Mouse (Mus musculus) lung, postnatal 25 days (tissue): ENCODE data around the gene Allc.

Experiments used
- DNase-seq: peaks from one replicate; pipeline ENCODE4 v3.0.0; 2022; ENCODE audit warnings: low spot score

The Allc gene

DNA sequence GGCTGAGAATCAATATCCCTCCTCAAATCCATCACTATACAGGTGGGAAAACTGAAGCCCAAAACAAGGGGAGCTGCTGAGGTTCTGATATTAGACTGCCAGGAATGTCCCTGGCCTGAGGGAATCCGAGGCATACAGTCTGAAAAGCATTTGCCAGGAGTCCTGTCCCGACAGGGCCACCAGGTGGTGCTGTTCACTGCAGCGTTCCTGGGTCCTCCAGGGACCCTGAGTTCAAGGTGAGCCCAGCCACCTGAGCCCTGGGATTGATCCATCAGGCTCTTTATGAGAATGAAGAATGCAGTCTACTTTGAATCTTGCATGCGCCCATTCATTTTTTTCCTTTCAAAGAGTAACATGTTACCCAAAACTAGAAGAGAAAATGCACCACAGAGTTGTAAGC, 3.2 kb downstream of the Allc start:
- DNase-seq: no peak

DNA sequence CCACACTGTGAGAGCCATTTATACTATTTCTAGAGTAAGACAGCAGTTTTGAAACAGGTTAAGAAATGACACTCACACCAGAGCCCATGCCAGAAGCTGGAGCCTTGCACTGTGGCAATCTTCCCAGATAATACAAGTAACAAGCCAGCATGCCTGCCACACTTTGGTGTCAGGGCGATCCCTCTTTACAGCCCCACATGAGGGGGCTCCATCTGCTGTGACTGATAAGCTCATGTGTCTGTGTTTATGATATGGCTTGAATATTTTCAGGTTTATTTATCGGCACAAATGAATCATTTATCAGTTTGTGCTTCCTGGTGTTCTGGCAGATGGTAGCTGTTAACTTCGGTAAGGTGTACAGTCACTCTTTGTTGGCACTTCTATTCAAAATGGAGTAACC, 4.2 kb downstream of the Allc start:
- no peak for DNase-seq

DNA sequence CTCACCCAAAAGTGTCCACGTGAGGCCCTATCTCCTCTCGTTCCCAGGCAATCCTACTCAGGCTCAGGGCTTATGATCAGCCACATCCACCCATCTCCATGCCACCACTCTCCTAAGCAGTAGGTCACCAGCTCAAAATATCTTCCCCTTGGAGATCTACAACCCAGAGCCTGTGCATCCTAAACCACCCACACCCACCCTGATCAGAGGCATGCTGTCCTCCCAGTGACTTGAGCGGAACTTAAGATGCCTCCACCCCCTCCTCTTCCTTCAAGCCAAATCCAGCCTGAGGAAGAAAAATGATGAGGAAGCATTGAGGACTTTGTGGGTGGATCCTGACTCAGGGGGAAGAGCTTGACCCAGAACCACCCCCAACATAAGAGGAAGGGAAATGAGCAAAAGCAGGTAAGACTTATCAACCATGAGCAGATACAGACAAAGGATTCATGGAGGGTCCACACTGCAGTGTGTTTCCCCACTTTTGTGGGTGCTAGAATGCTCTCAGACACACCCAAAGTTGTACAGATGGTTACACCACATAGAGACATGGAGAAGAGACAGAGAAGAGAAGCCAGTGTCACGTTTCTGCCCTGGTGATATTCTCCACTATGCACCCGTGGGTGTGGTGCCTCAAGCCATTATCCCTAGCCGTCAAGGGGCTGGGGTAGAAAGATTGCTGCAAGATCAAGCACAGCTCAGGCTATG, 6.8 kb downstream of the Allc start:
- no peak for DNase-seq

DNA sequence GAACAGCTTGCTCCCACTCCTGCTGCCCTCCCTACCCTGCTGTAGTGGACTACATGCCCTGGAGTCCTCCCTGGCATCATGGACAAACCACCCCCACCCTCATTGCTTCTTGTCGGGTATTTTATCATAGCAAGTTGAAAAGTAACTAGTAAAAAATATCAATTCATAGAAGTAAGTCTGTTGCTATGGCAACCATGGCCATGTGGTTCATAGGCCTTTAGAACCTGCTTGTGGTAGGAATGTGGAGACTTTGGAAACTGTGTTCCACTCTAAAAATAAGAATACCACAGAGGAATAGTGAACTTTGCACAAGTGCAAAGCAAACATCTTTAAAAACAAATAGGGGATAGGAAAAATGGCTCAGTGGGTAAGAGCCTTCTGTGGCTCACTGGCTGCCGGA, 10.1 kb downstream of the Allc start:
- no peak for DNase-seq

DNA sequence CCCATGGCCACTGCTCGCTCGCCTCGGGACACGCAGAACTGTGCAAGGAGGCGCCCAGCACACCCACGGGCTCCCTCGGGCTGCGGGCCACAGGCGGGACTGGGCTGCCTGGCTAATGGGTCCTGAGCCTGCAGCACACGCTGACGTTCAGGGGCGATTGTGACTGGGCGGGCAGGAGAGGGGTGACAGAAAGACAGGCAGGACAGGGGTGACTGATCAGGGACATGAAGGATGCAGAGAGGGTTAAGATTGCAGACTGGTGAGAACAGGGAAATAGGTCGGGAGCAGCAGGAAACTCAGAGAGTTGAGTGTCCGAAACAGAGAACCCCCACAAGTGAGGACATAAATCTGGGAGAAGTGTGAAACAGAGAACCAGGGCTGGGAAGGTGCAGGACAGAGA, 30.0 kb downstream of the Allc start, which contains the start of gene Dcdc2c:
Gene Dcdc2c (minus strand): TSS at position 101 of the 400 bp plus-strand sequence.
- no peak for DNase-seq

DNA sequence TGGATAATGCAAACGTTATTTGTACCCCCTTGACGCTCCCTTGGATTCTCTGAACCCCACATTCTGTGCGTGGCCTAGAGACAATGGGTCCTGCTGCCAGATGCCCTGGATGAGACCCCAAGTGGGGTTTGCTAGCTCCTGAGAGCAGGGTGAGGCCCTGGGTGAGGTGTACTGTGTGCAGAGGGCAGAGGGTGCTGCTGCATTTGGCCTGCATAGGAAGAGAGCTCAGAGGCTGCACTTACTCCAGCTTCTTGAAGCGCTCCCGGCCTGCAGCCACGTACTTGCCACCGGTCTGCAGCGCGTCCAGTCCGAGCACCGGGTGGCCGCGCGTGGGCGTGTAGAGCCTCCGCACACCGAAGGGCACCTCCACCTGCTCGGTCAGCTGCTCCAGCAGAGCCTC, 30.5 kb downstream of the Allc start:
- no peak for DNase-seq

DNA sequence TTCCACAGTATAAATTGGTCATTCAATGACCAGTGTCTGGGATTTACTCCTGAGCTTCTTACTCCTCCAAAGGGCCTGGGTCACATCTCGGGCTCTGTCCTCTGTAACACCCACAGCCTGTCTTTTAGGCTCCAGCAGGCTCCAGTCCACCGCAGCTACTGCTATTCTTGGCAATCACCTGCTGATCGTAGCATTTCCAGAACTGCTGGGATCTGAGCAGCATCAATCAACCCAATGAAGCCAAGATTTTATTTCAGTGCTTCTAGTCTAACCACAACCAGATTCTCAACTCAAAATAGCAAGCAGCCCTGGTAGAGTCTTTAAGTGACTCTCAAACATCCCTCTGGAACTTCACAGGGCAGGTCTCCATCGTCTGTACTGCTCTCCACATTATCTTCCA, 33.4 kb downstream of the Allc start:
- no peak for DNase-seq

DNA sequence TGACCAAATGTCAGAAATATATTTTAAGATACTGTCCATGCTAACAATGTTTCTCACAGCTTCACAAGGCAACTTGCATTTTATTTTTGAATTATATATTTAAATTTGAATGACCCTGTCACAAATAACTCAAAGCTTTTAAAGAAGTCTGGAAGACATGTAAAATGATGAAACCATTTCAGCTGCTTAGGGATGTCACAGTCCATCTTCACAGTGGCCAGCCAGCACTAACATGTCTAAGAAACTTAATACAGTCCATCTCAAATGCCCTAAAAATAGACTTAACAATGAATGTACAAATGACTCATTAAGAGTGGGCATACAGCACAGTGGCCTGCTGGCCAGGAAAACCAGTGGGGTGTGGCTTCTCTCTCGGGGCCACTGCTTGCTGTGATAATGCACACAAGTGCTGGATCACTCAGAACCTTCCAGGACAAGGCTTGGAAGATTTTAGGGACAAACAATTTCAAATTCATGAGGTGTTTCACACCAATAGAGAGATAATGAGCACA, 68.0 kb downstream of the Allc start:
- no peak for DNase-seq

DNA sequence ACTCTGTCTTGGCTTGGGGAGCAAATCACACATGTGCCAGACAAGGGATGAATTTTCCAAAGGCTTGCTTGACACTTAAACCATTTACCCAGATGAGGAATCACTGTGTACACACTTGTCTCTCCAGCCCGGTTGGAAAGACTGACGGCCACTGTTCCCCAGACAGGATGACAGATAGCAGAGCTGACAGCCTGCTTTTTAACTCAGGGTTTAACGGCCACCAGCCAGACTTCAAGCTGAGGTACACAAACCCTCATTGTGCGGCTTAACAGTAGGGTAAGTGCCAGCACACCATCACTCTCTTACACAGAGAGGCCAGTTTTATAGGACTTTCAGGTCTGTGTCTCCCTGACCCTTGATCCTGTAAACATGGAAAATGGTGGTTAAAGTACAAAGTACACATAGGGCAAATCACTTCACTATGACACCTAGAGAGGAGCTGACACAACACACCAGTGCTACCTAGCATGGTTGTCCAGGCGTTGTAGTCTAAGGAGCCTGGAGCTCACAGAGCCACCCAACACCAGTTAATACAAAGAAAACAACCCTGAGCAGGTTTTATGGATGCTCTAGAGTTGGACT, 72.5 kb downstream of the Allc start:
- no peak for DNase-seq
